Mouse (Mus musculus) ES-E14 (cell line): ENCODE data around the gene Ctps2. TPM values are rescaled to one million over a fixed set of nuclear protein-coding genes. Genes with fewer than 3 reads are reported as not detected.

Experiments
- DNase-seq: peaks from one replicate; pipeline ENCODE4 v3.0.0-alpha.2; 2013; ENCODE audit warnings: low read depth, low spot score
- H3K27ac ChIP-seq: 2 replicates; pipeline ENCODE4 v1.5.1; 2012; ENCODE audit warnings: low read depth, mild to moderate bottlenecking, low read length, moderate library complexity, mixed read lengths; ENCODE audit not compliant: poor library complexity, insufficient read depth, severe bottlenecking
- H3K36me3 ChIP-seq: 2 replicates; pipeline ENCODE4 v1.6.1; 2012; ENCODE audit warnings: mild to moderate bottlenecking, low read length, moderate library complexity, mixed read lengths; ENCODE audit not compliant: control insufficient read depth, poor library complexity, insufficient read depth, severe bottlenecking
- H3K4me1 ChIP-seq, 2 experiments: fragments of 150-350 bp in 1 of 2; sonication (generic) in 1 of 2; 2 replicates each; pipeline ENCODE4 v1.6.1; 2012; ENCODE audit warnings: low read length in 2 of 2, mild to moderate bottlenecking in 1 of 2, mixed read lengths in 1 of 2; ENCODE audit not compliant: control insufficient read depth in 2 of 2, insufficient read depth in 2 of 2, poor library complexity in 1 of 2
- H3K4me3 ChIP-seq, 2 experiments: fragments of 150-350 bp in 1 of 2; sonication (generic) in 1 of 2; 2 replicates each; pipeline ENCODE4 v1.5.1; 2012; ENCODE audit warnings: low read length in 2 of 2, low read depth in 1 of 2, mild to moderate bottlenecking in 1 of 2, mixed read lengths in 1 of 2; ENCODE audit not compliant: insufficient read depth in 1 of 2, poor library complexity in 1 of 2, severe bottlenecking in 1 of 2
- H3K9ac ChIP-seq: 2 replicates; pipeline ENCODE4 v1.6.1; 2012; ENCODE audit warnings: low read depth, mild to moderate bottlenecking, low read length, mixed read lengths; ENCODE audit not compliant: poor library complexity, insufficient read depth, severe bottlenecking
- H3K9me3 ChIP-seq: fragments of 150-350 bp; sonication (generic); 2 replicates; pipeline ENCODE4 v1.6.1; 2012; ENCODE audit warnings: low read depth, mild to moderate bottlenecking, low read length; ENCODE audit not compliant: control insufficient read depth, insufficient read depth
- CHD2 ChIP-seq: IDR thresholded peaks from 2 replicates; pipeline ENCODE4 v1.6.1; 2014; ENCODE audit warnings: mild to moderate bottlenecking, low read depth, low read length, inconsistent platforms
- HCFC1 ChIP-seq: IDR thresholded peaks from 2 replicates; pipeline ENCODE4 v1.6.1; 2012; ENCODE audit warnings: low read length, inconsistent platforms, borderline replicate concordance; ENCODE audit not compliant: insufficient read depth
- MAFK ChIP-seq: IDR thresholded peaks from 2 replicates; pipeline ENCODE4 v1.6.1; 2014; ENCODE audit warnings: mild to moderate bottlenecking, low read depth, low read length, inconsistent platforms; ENCODE audit not compliant: insufficient read depth
- ZC3H11A ChIP-seq: IDR thresholded peaks from 2 replicates; pipeline ENCODE4 v1.6.1; 2012; ENCODE audit warnings: low read depth, mild to moderate bottlenecking, inconsistent platforms, low read length, borderline replicate concordance
- ZNF384 ChIP-seq: IDR thresholded peaks from 2 replicates; pipeline ENCODE4 v1.6.1; 2012; ENCODE audit warnings: low read depth, low read length, inconsistent platforms
- in situ Hi-C, 2 experiments: fragments of 600-800 bp; cut with MboI; formaldehyde crosslinking; loops; one replicate each; pipeline ENCODE4 v1.15.1; 2025; ENCODE audit warnings: low sequenced_read_pairs in 2 of 2, inconsistent platforms in 1 of 2; ENCODE audit not compliant: unreplicated experiment in 2 of 2
- total RNA-seq: library from RNA; depleted of rRNA; stranded (reverse); fragments of 300-350 nt; gene quantifications from 2 replicates; pipeline ENCODE4 v1.2.3, GENCODE M21; 2012

The Ctps2 gene
- total RNA-seq, 1 experiment: 23.4 TPM

DNA sequence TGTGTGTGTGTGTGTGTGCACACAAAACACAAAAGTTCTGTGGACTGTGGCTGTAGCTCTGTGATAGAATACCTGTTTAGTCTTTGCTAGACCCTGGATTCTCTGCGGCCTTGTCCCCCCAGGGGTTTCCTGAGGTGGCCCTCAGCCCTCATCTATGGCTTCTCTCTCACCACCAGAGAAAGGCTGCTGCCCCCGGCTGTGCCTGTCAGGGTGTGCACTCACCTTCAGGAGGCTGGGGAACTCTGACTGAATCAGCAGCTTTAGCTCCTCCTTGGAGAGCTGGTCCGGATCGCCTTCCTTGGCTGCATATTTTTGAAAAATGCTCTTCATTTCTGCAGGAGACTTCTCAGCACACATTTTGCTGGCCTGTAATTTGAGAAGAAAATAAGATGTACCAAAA is 62.8 kb downstream of the Ctps2 start:
- in situ Hi-C loops: loop anchor here (25.0 kb wide), 1 partner anchor 173 kb away; no protein-coding TSS in a partner anchor
- no peaks in the 10 kb centered on the region for H3K36me3 ChIP-seq
- no peaks in the 10 kb centered on the region for H3K4me1 ChIP-seq
- no peak overlapping the region for H3K4me3 ChIP-seq
- no peaks in the 10 kb centered on the region for H3K9me3 ChIP-seq
- no peak overlapping the region for H3K9ac ChIP-seq
- no peak for DNase-seq
- TF ChIP-seq CHD2 (no peak), MAFK (no peak), HCFC1 (no peak), ZC3H11A (no peak), ZNF384 (no peak)
- H3K27ac ChIP-seq: no peak overlapping the region

- H3K4me1 ChIP-seq: no peaks in the 10 kb centered on the region
- no peak for DNase-seq
- no peaks in the 10 kb centered on the region for H3K36me3 ChIP-seq
- H3K9ac ChIP-seq: no peak within 1 kb of the TSS
- in situ Hi-C loops: loop anchor here (25.0 kb wide), 1 partner anchor 173 kb away; no protein-coding TSS in a partner anchor
- TF ChIP-seq ZNF384 (no peak), CHD2 (no peak), HCFC1 (no peak), ZC3H11A (no peak), MAFK (no peak)
- H3K27ac ChIP-seq: no peak within 1 kb of the TSS
- no peaks in the 10 kb centered on the region for H3K9me3 ChIP-seq
- H3K4me3 ChIP-seq: no peak within 1 kb of the TSS
Measured at GRCm38 (mm10) chrX:162964383-162964782, 63.3 kb downstream of the Ctps2 start, which contains the start of gene S100g. Gene S100g (minus strand): TSS chrX:162964599.

DNA sequence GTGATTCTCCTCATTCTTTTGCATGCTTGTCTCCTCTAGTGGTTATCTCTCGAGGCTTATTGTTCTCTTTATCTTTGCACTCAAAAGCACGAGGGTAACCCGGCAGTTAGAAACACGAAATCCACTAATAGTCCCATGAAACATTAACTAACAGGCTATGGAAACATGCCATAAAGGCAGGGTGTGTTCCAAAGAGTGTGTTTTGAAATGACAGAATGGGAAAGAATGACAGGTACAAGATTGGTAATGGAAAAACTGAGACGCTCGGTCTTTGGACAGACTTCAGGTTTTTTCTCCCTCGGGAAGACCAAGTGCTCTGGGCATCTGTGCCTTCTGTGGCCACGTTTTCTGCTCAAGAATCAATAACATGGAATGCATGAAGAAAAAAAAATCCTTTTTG is 66.4 kb downstream of the Ctps2 start:
- no peak overlapping the region for H3K9ac ChIP-seq
- no peak for DNase-seq
- H3K4me3 ChIP-seq: no peak overlapping the region
- no peaks in the 10 kb centered on the region for H3K9me3 ChIP-seq
- in situ Hi-C loops: loop anchor here (25.0 kb wide), 1 partner anchor 170 kb away; no protein-coding TSS in a partner anchor
- H3K4me1 ChIP-seq: no peaks in the 10 kb centered on the region
- H3K36me3 ChIP-seq: no peaks in the 10 kb centered on the region
- TF ChIP-seq ZC3H11A (no peak), MAFK (no peak), CHD2 (no peak), ZNF384 (no peak), HCFC1 (no peak)
- no peak overlapping the region for H3K27ac ChIP-seq

- Histone ChIP-seq H3K4me1 (no peaks in the 10 kb centered on the region), H3K9me3 (no peaks in the 10 kb centered on the region), H3K9ac (no peak overlapping the region), H3K36me3 (peaks cover 2% of the 10 kb centered on the region), H3K27ac (no peak overlapping the region), H3K4me3 (no peak overlapping the region)
- TF ChIP-seq MAFK (no peak), ZC3H11A (no peak), ZNF384 (no peak), CHD2 (no peak), HCFC1 (no peak)
- no peak for DNase-seq
- in situ Hi-C loops: no loop called here
Measured at GRCm38 (mm10) chrX:162976194-162976593, 75.2 kb downstream of the Ctps2 start.
